Mouse (Mus musculus) neural tube, embryonic 11.5 days (tissue): ENCODE measurements around the gene Rnf207. TPM values are rescaled to one million over a fixed set of nuclear protein-coding genes. Genes with fewer than 3 reads are reported as not detected.

Source experiments
- ATAC-seq: fragments of 200-750 bp; cut with Nextera tagmentation; 2 replicates; pipeline ENCODE4 v1.8.0; 2017; ENCODE audit warnings: moderate number of reproducible peaks, mild to moderate bottlenecking, moderate TSS enrichment, moderate library complexity; ENCODE audit not compliant: insufficient read depth, low FRiP score, low TSS enrichment
- DNase-seq: peaks from one replicate; pipeline ENCODE4 v3.0.0-alpha.2; 2015; ENCODE audit warnings: low spot score
- H3K27ac ChIP-seq: fragments of 300-500 bp; sonication (generic); 2 replicates; pipeline ENCODE4 v1.5.1; 2014; ENCODE audit warnings: low read depth, mild to moderate bottlenecking, low read length
- H3K27me3 ChIP-seq: fragments of 300-500 bp; sonication (generic); 2 replicates; pipeline ENCODE4 v1.6.1; 2014; ENCODE audit warnings: mild to moderate bottlenecking, low read length, mixed read lengths; ENCODE audit not compliant: control insufficient read depth, insufficient read depth
- H3K36me3 ChIP-seq: fragments of 300-500 bp; sonication (generic); 2 replicates; pipeline ENCODE4 v1.6.1; 2014; ENCODE audit warnings: mild to moderate bottlenecking, low read length, moderate library complexity, mixed read lengths; ENCODE audit not compliant: control insufficient read depth, insufficient read depth
- H3K4me1 ChIP-seq: fragments of 300-500 bp; sonication (generic); 2 replicates; pipeline ENCODE4 v1.6.1; 2014; ENCODE audit warnings: low read length, mixed read lengths; ENCODE audit not compliant: control insufficient read depth, insufficient read depth
- H3K4me2 ChIP-seq: fragments of 300-500 bp; sonication (generic); 2 replicates; pipeline ENCODE4 v1.6.1; 2014; ENCODE audit warnings: low read depth, mild to moderate bottlenecking, moderate library complexity
- H3K4me3 ChIP-seq: fragments of 300-500 bp; sonication (generic); 2 replicates; pipeline ENCODE4 v1.5.1; 2014; ENCODE audit warnings: low read depth, low read length
- H3K9ac ChIP-seq: fragments of 300-500 bp; sonication (generic); 2 replicates; pipeline ENCODE4 v1.6.1; 2014; ENCODE audit warnings: mild to moderate bottlenecking, low read length
- H3K9me3 ChIP-seq: fragments of 300-500 bp; sonication (generic); 2 replicates; pipeline ENCODE4 v1.6.1; 2016; ENCODE audit warnings: low read length; ENCODE audit not compliant: control insufficient read depth
- WGBS: fragments of 180-500 bp; shearing (Covaris S2); extraction: QIAGEN DNeasy Blood & Tissue Kit; methylation state at CpG from one replicate; pipeline ENCODE4 v1.1.7; 2014; 5-methylcytosine and 5-hydroxymethylcytosine counted together
- polyA plus RNA-seq: library from polyadenylated mRNA; unstranded; fragments of >200 nt; fragmentation: Nextera tagmentation; extraction: Ambion mirVana; gene quantifications from 2 replicates; pipeline ENCODE4 v1.2.1, GENCODE M21; 2014

Gene Rnf207
- polyA plus RNA-seq, 1 experiment from 2014 or later = 2.1 TPM

GRCm38 (mm10) chr4:152273191-152273590, 45.6 kb downstream of the Rnf207 start:
- H3K4me1 ChIP-seq = peaks cover 29% of the 10 kb centered on the region
- no peak for ATAC-seq

GRCm38 (mm10) chr4:152272449-152273049, 46.2 kb downstream of the Rnf207 start:
- peaks cover 32% of the 10 kb centered on the region for H3K4me1 ChIP-seq
- no peak overlapping the region for H3K4me3 ChIP-seq
- no peak overlapping the region for H3K4me2 ChIP-seq
- 37% methylated on average over 9 of the region's 9 CpGs for WGBS
- no peak overlapping the region for H3K9ac ChIP-seq
- peaks cover 18% of the 10 kb centered on the region for H3K27me3 ChIP-seq
- peak; percentile 48 for DNase-seq
- H3K9me3 ChIP-seq = no peaks in the 10 kb centered on the region
- no peak overlapping the region for H3K27ac ChIP-seq
- H3K36me3 ChIP-seq = no peaks in the 10 kb centered on the region
- ATAC-seq = no peak

More at GRCm38 (mm10) chr4:152273191-152273590, 45.6 kb downstream of the Rnf207 start:
- no peaks in the 10 kb centered on the region for H3K9me3 ChIP-seq
- WGBS = 31% methylated on average over 3 of the region's 3 CpGs
- H3K27ac ChIP-seq = no peak overlapping the region; the same call in 1 of the 2 replicates
- DNase-seq = peak; percentile 35
- H3K27me3 ChIP-seq = peaks cover 18% of the 10 kb centered on the region
- H3K36me3 ChIP-seq = no peaks in the 10 kb centered on the region
- H3K4me3 ChIP-seq = no peak overlapping the region; the same call in none of the 2 replicates
- H3K9ac ChIP-seq = no peak overlapping the region
- H3K4me2 ChIP-seq = peak overlapping the region; percentile 75

GRCm38 (mm10) chr4:152272006-152272405, 46.8 kb downstream of the Rnf207 start:
- Histone ChIP-seq H3K4me1 (peaks cover 32% of the 10 kb centered on the region), H3K27me3 (peaks cover 18% of the 10 kb centered on the region)

GRCm38 (mm10) chr4:152271334-152271733, 47.5 kb downstream of the Rnf207 start:
- no peak overlapping the region for H3K4me3 ChIP-seq
- H3K4me1 ChIP-seq = peaks cover 32% of the 10 kb centered on the region
- peaks cover 18% of the 10 kb centered on the region for H3K27me3 ChIP-seq
- no peak overlapping the region for H3K9ac ChIP-seq
- H3K27ac ChIP-seq = no peak overlapping the region
- DNase-seq (no peak), ATAC-seq (no peak)
- H3K4me2 ChIP-seq = no peak overlapping the region
- WGBS = 89% methylated on average over 11 of the region's 11 CpGs
- H3K36me3 ChIP-seq = no peaks in the 10 kb centered on the region
- no peaks in the 10 kb centered on the region for H3K9me3 ChIP-seq

More at GRCm38 (mm10) chr4:152272006-152272405, 46.8 kb downstream of the Rnf207 start:
- no peak for DNase-seq
- no peak overlapping the region for H3K9ac ChIP-seq
- WGBS = 68% methylated on average over 7 of the region's 7 CpGs
- no peak overlapping the region for H3K4me3 ChIP-seq
- H3K36me3 ChIP-seq = no peaks in the 10 kb centered on the region
- no peak overlapping the region for H3K4me2 ChIP-seq
- no peak for ATAC-seq
- H3K27ac ChIP-seq = no peak overlapping the region
- H3K9me3 ChIP-seq = no peaks in the 10 kb centered on the region

GRCm38 (mm10) chr4:152270599-152270998, 48.2 kb downstream of the Rnf207 start:
- H3K9me3 ChIP-seq = no peaks in the 10 kb centered on the region
- no peak overlapping the region for H3K27ac ChIP-seq
- no peak overlapping the region for H3K4me2 ChIP-seq
- H3K36me3 ChIP-seq = no peaks in the 10 kb centered on the region
- 68% methylated on average over 9 of the region's 9 CpGs for WGBS
- peaks cover 32% of the 10 kb centered on the region for H3K4me1 ChIP-seq
- H3K4me3 ChIP-seq = no peak overlapping the region
- ATAC-seq (no peak), DNase-seq (no peak)
- peaks cover 18% of the 10 kb centered on the region for H3K27me3 ChIP-seq
- H3K9ac ChIP-seq = no peak overlapping the region

- Histone ChIP-seq H3K27me3 (peaks cover 14% of the 10 kb centered on the region), H3K4me3 (no peak overlapping the region), H3K9ac (no peak overlapping the region), H3K4me2 (no peak overlapping the region), H3K36me3 (no peaks in the 10 kb centered on the region), H3K27ac (no peak overlapping the region), H3K4me1 (peaks cover 29% of the 10 kb centered on the region), H3K9me3 (no peaks in the 10 kb centered on the region)
- DNase-seq (no peak), ATAC-seq (no peak)
- 84% methylated on average over 13 of the region's 13 CpGs for WGBS
These were observed 48.8 kb downstream of the Rnf207 start for GRCm38 (mm10) chr4:152269967-152270366.

- Histone ChIP-seq H3K4me2 (no peak overlapping the region), H3K9me3 (no peaks in the 10 kb centered on the region), H3K4me3 (no peak overlapping the region), H3K36me3 (no peaks in the 10 kb centered on the region), H3K27ac (no peak overlapping the region), H3K4me1 (peaks cover 23% of the 10 kb centered on the region), H3K9ac (no peak overlapping the region), H3K27me3 (no peaks in the 10 kb centered on the region)
- DNase-seq = no peak
- ATAC-seq = no peak
- WGBS = 67% methylated on average over 13 of the region's 13 CpGs
These were observed 50.9 kb downstream of the Rnf207 start for GRCm38 (mm10) chr4:152267748-152268369.

- Histone ChIP-seq H3K4me1 (peaks cover 11% of the 10 kb centered on the region), H3K27ac (no peak overlapping the region), H3K27me3 (no peaks in the 10 kb centered on the region), H3K9me3 (no peaks in the 10 kb centered on the region), H3K9ac (no peak overlapping the region), H3K4me3 (no peak overlapping the region), H3K4me2 (no peak overlapping the region), H3K36me3 (no peaks in the 10 kb centered on the region)
- 61% methylated on average over 10 of the region's 10 CpGs for WGBS
- DNase-seq (no peak), ATAC-seq (no peak)
These were observed 52.4 kb downstream of the Rnf207 start for GRCm38 (mm10) chr4:152266236-152266895.
